Mouse (Mus musculus): ENCODE data around the gene Rpl13a. TPM values are rescaled to one million over a fixed set of nuclear protein-coding genes. Genes with fewer than 3 reads are reported as not detected.
A peak's percentile ranks its signal among the peaks of the same experiment; 100 is the strongest.
"Not testable (repeated sequence)": the region's sequence is repeated elsewhere in the genome, so short reads cannot be mapped to it uniquely, and the experiment has no call there.

Gene Rpl13a
- total RNA-seq, 2 experiments from 2014 or later: 1,953 to 2,240 TPM

GRCm38 (mm10) chr7:45121404-45121803 is 7.2 kb downstream of the Rpl13a start:
- peak; percentile 41 for ATAC-seq (ENCODE audit: poor library complexity, severe bottlenecking)

- no peak for ATAC-seq (ENCODE audit: poor library complexity, severe bottlenecking)
These were observed 8.5 kb downstream of the Rpl13a start for GRCm38 (mm10) chr7:45119780-45120709.

- ATAC-seq (ENCODE audit: poor library complexity, severe bottlenecking): no peak
These were observed 10.2 kb downstream of the Rpl13a start for GRCm38 (mm10) chr7:45118336-45118735.

GRCm38 (mm10) chr7:45117566-45117965 is 11.0 kb downstream of the Rpl13a start:
- no peak for ATAC-seq (ENCODE audit: poor library complexity, severe bottlenecking)

GRCm38 (mm10) chr7:45113476-45113875 is 15.1 kb downstream of the Rpl13a start:
- no peak for ATAC-seq (ENCODE audit: poor library complexity, severe bottlenecking)

- no peak for ATAC-seq (ENCODE audit: poor library complexity, severe bottlenecking)
These were observed 16.0 kb downstream of the Rpl13a start for GRCm38 (mm10) chr7:45112529-45112928.

- ATAC-seq (ENCODE audit: poor library complexity, severe bottlenecking): no peak
These were observed 16.6 kb downstream of the Rpl13a start for GRCm38 (mm10) chr7:45111940-45112339.

- ATAC-seq (ENCODE audit: poor library complexity, severe bottlenecking): not testable (repeated sequence)
These were observed 18.5 kb downstream of the Rpl13a start for GRCm38 (mm10) chr7:45110089-45110488.

- peak; percentile 39; the same call in 1 of the 2 replicates for ATAC-seq (ENCODE audit: poor library complexity, severe bottlenecking)
These were observed 21.4 kb downstream of the Rpl13a start for GRCm38 (mm10) chr7:45107052-45107645.

GRCm38 (mm10) chr7:45106441-45106840 is 22.1 kb downstream of the Rpl13a start:
- no peak for ATAC-seq (ENCODE audit: poor library complexity, severe bottlenecking)

GRCm38 (mm10) chr7:45105491-45105890 is 23.1 kb downstream of the Rpl13a start:
- no peak for ATAC-seq (ENCODE audit: poor library complexity, severe bottlenecking)

GRCm38 (mm10) chr7:45104941-45105340 is 23.6 kb downstream of the Rpl13a start:
- no peak for ATAC-seq (ENCODE audit: poor library complexity, severe bottlenecking)

- peak; percentile 91 for ATAC-seq (ENCODE audit: poor library complexity, severe bottlenecking)
These were observed 24.8 kb downstream of the Rpl13a start, which contains the start of gene Fcgrt for GRCm38 (mm10) chr7:45103652-45104180. Gene Fcgrt (minus strand): TSS chr7:45103851.

- ATAC-seq (ENCODE audit: poor library complexity, severe bottlenecking): no peak
These were observed 25.5 kb downstream of the Rpl13a start for GRCm38 (mm10) chr7:45102940-45103585.

- no peak for ATAC-seq (ENCODE audit: poor library complexity, severe bottlenecking)
These were observed 26.1 kb downstream of the Rpl13a start for GRCm38 (mm10) chr7:45102441-45102840.

- ATAC-seq (ENCODE audit: poor library complexity, severe bottlenecking): no peak
These were observed 28.5 kb downstream of the Rpl13a start for GRCm38 (mm10) chr7:45100046-45100445.

GRCm38 (mm10) chr7:45098541-45099240 is 29.9 kb downstream of the Rpl13a start:
- no peak for ATAC-seq (ENCODE audit: poor library complexity, severe bottlenecking)

- no peak for ATAC-seq (ENCODE audit: poor library complexity, severe bottlenecking)
These were observed 31.1 kb downstream of the Rpl13a start for GRCm38 (mm10) chr7:45097479-45097878.

GRCm38 (mm10) chr7:45095965-45096364 is 32.6 kb downstream of the Rpl13a start:
- ATAC-seq (ENCODE audit: poor library complexity, severe bottlenecking): not testable (repeated sequence)

GRCm38 (mm10) chr7:45095367-45095766 is 33.2 kb downstream of the Rpl13a start:
- ATAC-seq (ENCODE audit: poor library complexity, severe bottlenecking): no peak

- no peak for ATAC-seq (ENCODE audit: poor library complexity, severe bottlenecking)
These were observed 34.4 kb downstream of the Rpl13a start for GRCm38 (mm10) chr7:45094121-45094520.

Measured in megakaryocyte, adult 5-6 weeks (primary cell).